Mouse (Mus musculus): ENCODE data around the gene Stk16.

Gene Stk16

GRCm38 (mm10) chr1:75243411-75243810, 32.8 kb downstream of the Stk16 start:
- no peak for DNase-seq

DNA sequence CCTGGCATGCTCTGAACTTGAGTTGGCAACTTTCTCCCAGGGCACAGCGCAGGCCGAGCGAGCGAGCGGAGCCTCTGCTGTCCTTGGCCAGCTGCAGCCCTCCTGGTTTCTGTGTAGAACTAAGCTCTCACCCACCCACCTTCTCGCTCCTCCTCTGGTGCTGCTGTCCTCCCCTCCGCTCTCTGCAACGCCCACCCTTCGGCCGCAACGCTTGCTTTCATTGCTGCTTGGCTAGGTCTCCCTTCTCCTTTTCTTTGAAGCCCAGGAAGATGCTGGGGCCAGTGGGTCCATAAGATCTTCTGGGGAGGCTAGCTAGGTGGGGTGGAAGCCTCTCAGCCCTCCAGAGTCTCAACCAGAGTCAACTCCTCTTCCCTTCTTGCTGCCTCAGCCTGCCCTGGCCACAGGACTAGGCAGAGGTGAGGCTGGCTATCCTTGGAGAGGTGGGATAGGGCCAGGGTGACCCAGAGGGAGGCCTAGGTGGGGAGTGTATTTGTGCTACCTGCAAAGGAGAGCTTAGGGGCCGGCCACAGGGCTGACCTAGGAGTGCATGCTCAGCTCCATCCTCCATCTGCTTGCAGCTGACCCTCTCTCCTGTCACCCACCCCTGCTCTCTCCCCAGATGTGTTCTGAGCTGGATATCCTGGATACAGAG, 33.7 kb downstream of the Stk16 start:
- DNase-seq = no peak

- DNase-seq = peak in 1 of 2 experiments; percentile 19
Measured at GRCm38 (mm10) chr1:75244836-75245235, 34.2 kb downstream of the Stk16 start.

GRCm38 (mm10) chr1:75247071-75247930, 36.7 kb downstream of the Stk16 start:
- no peak for DNase-seq

- no peak for DNase-seq
Measured at GRCm38 (mm10) chr1:75248041-75248772, 37.6 kb downstream of the Stk16 start.

DNA sequence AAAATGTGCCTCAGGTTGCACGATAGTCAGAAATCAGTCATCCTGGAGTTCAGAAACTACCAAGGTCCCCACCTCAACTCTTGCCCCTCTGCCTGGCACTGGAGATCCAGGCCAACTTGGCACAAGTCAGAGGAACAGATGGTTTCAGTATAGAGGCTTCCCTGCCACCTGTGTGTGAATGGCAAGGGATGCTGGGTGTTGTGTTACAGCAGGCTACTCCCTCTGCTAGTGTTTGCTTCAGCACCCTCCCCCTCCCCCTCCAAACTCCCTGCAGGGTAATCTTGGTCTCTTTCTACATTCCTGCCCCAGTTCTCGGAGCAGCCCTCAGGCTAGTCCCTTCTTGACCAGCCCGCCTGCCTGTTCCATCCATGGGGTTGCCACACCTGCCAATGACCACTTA, 39.9 kb downstream of the Stk16 start:
- no peak for DNase-seq

DNA sequence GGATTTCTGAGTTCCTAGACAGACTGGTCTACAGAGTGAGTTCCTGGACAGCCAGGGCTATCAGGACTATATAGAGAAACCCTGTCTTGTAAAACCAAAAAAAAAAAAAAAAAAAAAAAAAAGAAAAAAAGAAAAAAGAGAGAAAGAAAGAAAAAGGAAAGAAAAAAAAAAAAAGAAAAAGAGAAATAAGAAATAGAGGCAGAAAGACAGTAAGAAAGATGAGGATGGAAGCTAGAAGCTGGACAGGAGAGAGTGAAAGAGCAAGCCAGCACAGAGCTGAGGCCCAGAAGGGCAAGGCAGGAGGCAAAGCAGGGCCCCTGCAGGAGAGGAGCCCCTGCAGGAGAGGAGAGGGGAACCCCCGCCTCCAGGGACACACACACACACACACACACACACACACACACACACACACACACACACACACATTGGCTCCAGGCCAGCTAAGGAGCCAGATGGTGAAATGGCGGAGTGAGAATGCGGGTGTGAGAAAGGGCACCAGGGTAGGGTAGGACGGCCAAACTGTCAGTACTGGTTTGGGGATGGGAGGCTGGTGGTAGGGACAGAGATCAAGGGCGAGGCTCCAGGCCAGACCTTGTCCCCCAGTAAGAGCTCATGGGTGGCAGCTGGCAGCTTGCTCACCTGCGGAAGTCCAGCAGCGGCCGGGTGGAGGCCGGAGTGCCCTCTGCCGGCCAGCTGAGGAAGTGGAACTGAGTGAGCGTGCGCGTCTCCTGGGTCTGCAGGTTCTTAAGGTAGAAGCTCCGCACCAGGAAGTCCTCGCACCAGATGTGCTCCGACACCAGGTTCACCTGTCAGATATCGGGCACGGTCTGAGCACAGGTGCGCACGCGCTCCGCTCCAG, 40.7 kb downstream of the Stk16 start:
- peak; percentile 91 for DNase-seq

GRCm38 (mm10) chr1:75252308-75252707, 41.7 kb downstream of the Stk16 start:
- DNase-seq = no peak

DNA sequence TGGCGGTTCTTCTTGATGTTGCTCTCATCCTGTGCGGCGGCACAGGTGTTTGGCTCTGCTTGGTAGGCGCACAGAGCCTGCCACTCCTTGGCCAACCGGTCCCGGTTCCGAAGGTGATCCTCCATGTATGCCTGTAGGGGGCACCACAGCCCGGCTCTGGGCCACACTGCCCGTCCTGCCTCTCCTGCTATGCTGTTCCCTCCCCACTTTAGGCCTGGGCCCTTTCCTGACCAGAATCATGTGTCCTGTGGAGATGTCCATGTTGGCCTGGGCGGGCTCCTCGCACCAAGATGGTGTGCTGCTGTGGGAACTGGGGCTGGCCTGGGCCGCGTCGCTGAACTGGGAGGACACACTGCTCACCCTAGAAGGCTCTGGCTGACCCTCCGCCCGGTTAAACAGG, 42.4 kb downstream of the Stk16 start:
- no peak for DNase-seq

- DNase-seq = peak; percentile 92
Measured at GRCm38 (mm10) chr1:75253849-75254624, 43.4 kb downstream of the Stk16 start.

DNA sequence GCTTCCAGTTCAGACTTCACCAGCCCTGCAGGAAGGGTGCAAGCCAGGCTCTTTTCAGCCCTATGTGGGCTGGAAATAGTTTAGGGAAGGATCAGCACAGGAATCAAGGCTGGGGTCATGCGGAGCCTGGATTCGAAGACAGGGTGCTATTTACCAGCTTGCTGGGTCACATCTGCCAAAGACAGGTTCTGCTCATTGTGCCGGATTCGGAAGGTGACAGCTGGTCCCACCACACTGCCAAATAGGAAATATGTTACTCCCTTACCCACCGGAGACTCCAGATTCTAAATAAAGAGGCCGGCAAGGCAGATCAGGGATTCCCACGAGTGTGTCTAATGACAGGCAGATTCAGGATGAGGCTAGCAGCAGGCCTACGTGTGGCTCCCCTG, 44.0 kb downstream of the Stk16 start:
- DNase-seq = no peak

- no peak for DNase-seq
Measured at GRCm38 (mm10) chr1:75255516-75256046, 44.9 kb downstream of the Stk16 start.

DNA sequence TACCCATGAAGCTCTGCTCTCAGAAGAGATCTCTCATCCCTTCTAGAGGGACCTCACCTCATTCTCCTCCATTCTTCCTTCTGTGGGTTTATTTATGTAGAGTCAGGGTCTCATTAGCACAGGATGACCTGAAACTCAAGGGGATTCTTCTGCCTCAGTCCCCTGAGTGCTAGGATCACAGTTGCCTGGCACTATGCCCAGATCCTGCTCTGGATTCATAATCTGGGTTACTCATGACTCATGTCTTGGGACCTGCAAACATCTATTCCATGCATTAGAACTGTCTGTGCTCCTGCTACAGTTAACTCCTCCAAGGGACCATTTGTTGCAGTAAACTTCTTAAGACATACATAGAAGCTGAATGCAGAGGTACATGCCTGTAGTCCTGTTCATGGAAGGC, 50.6 kb downstream of the Stk16 start:
- DNase-seq = no peak

DNA sequence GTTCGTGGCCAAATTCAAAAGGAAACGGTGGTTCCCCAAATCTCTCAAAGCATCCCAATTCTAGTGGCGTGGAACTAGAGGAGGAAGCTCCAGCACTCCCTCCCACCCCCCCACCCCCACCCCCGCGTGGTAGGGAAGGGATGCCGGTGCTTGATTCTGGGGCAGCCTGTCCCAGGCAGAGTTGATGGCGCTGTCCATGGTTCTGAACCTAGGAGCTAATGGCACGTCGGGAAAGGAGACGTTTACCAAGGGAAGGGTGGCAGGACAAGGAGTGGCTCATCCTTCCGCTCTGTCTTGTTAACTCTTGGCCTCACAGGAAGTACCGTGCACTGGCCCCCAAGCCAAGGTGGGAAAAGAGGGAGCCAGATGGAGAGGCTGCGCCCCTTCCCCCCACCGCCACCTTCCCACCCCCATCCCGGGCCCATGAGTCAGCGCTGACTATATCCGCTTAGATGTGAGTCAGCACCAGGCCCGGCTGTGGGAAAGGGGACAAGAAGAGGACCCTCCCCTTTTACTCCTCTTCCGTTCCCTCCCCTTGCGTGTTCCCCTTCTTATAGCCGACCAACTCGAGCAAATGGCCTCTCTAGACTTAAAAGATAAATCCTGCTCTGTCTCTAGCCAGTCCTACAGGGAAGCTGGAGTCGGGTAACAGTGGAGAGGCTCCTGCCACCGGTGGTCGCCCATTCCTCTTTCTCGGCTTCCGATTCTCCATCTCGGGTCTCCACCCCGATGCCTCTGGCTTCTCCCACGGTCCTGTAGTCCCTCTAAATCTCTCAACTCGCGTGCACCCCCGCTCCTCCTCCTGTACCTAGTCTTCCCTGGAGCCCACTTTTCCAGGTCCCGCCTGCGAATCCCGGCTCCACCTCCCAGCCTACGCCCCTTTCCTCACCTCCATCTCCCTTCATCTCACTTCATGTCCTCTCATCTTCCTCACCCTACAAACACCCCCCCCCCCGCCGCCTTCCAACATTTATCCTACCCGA, 52.6 kb downstream of the Stk16 start:
- DNase-seq = peak; percentile 49 to 54

- DNase-seq = no peak
Measured at GRCm38 (mm10) chr1:75264091-75264880, 53.6 kb downstream of the Stk16 start, which contains the start of gene Ptprn. TSS of gene Ptprn (minus strand) at chr1:75264502.
